Mouse (Mus musculus): ENCODE results near the gene Zmat1. TPM values are rescaled to one million over a fixed set of nuclear protein-coding genes. Genes with fewer than 3 reads are reported as not detected.

Zmat1 gene
- total and polyA plus RNA-seq, 2 experiments from 2014 or later = 3.0 to 6.9 TPM

- 91% methylated on average over 19 of the region's 19 CpGs for WGBS
- H3K9ac ChIP-seq = 0 out of 2 replicates have a peak within 1 kb of the TSS, but pooled peaks have one; percentile 22
These were observed 44.5 kb downstream of the Zmat1 start, which contains the start of gene Nxf2 for GRCm38 (mm10) chrX:134964546-134964945. TSS of gene Nxf2 (minus strand) at chrX:134964754.

GRCm38 (mm10) chrX:134963305-134964094 is 45.5 kb downstream of the Zmat1 start:
- Histone ChIP-seq H3K4me1 (ENCODE audit: insufficient read depth) (no peaks in the 10 kb centered on the region), H3K27ac (ENCODE audit: low read depth, low read length) (no peak overlapping the region), H3K36me3 (ENCODE audit: insufficient read depth) (no peaks in the 10 kb centered on the region), H3K9ac (0 out of 2 replicates have a peak overlapping the region, but pooled peaks have one; percentile 22), H3K4me3 (ENCODE audit: low read depth, low read length) (peak overlapping the region; percentile 38), H3K9me3 (ENCODE audit: low read length) (no peaks in the 10 kb centered on the region), H3K4me2 (ENCODE audit: low read depth) (peak overlapping the region; percentile 44), H3K27me3 (ENCODE audit: insufficient read depth, low read length) (no peaks in the 10 kb centered on the region; the same call in 1 of the 2 replicates)
- DNase-seq = peak; percentile 81
- 64% methylated on average over 39 of the region's 53 CpGs for WGBS
- peak; percentile 97 for ATAC-seq
- no peak for TF ChIP-seq CTCF (IDR thresholded peaks at IDR 0.05; ENCODE audit: low read depth)

More at GRCm38 (mm10) chrX:134964546-134964945, 44.5 kb downstream of the Zmat1 start, which contains the start of gene Nxf2:
- no peaks in the 10 kb centered on the region; the same call in 1 of the 2 replicates for H3K27me3 ChIP-seq (ENCODE audit: insufficient read depth, low read length)
- no peaks in the 10 kb centered on the region for H3K36me3 ChIP-seq (ENCODE audit: insufficient read depth)
- H3K4me1 ChIP-seq (ENCODE audit: insufficient read depth) = no peaks in the 10 kb centered on the region
- ATAC-seq = no peak
- no peak within 1 kb of the TSS for H3K27ac ChIP-seq (ENCODE audit: low read depth, low read length)
- no peaks in the 10 kb centered on the region for H3K9me3 ChIP-seq (ENCODE audit: low read length)
- peak within 1 kb of the TSS; percentile 38 for H3K4me3 ChIP-seq (ENCODE audit: low read depth, low read length)
- peak within 1 kb of the TSS; percentile 44 for H3K4me2 ChIP-seq (ENCODE audit: low read depth)
- TF ChIP-seq CTCF (IDR thresholded peaks at IDR 0.05; ENCODE audit: low read depth) = no peak
- DNase-seq = no peak

- Histone ChIP-seq H3K9me3 (ENCODE audit: low read length) (no peaks in the 10 kb centered on the region), H3K27ac (ENCODE audit: low read depth, low read length) (no peak overlapping the region), H3K4me3 (ENCODE audit: low read depth, low read length) (no peak overlapping the region), H3K9ac (no peak overlapping the region), H3K4me1 (ENCODE audit: insufficient read depth) (no peaks in the 10 kb centered on the region), H3K4me2 (ENCODE audit: low read depth) (no peak overlapping the region), H3K27me3 (ENCODE audit: insufficient read depth, low read length) (no peaks in the 10 kb centered on the region), H3K36me3 (ENCODE audit: insufficient read depth) (no peaks in the 10 kb centered on the region)
- ATAC-seq = peak; percentile 38; the same call in 1 of the 2 replicates
- WGBS = 39% methylated on average over 5 of the region's 5 CpGs
- TF ChIP-seq CTCF (IDR thresholded peaks at IDR 0.05; ENCODE audit: low read depth) = peak; percentile 73
- peak; percentile 76 for DNase-seq
These were observed 78.6 kb downstream of the Zmat1 start for GRCm38 (mm10) chrX:134930361-134930760.

- H3K9me3 ChIP-seq (ENCODE audit: low read length) = no peaks in the 10 kb centered on the region
- H3K27ac ChIP-seq (ENCODE audit: low read depth, low read length) = no peak overlapping the region
- H3K36me3 ChIP-seq (ENCODE audit: insufficient read depth) = no peaks in the 10 kb centered on the region
- TF ChIP-seq CTCF (IDR thresholded peaks at IDR 0.05; ENCODE audit: low read depth) = no peak
- no peaks in the 10 kb centered on the region for H3K4me1 ChIP-seq (ENCODE audit: insufficient read depth)
- H3K4me3 ChIP-seq (ENCODE audit: low read depth, low read length) = no peak overlapping the region
- WGBS = 76% methylated on average over 5 of the region's 5 CpGs
- ATAC-seq (no peak), DNase-seq (no peak)
- H3K9ac ChIP-seq = no peak overlapping the region
- H3K27me3 ChIP-seq (ENCODE audit: insufficient read depth, low read length) = no peaks in the 10 kb centered on the region
- no peak overlapping the region for H3K4me2 ChIP-seq (ENCODE audit: low read depth)
These were observed 79.1 kb downstream of the Zmat1 start for GRCm38 (mm10) chrX:134929927-134930326.

GRCm38 (mm10) chrX:134925058-134925457 is 84.0 kb downstream of the Zmat1 start:
- Histone ChIP-seq H3K36me3 (ENCODE audit: insufficient read depth) (no peaks in the 10 kb centered on the region), H3K9ac (no peak overlapping the region), H3K4me3 (ENCODE audit: low read depth, low read length) (no peak overlapping the region), H3K4me1 (ENCODE audit: insufficient read depth) (no peaks in the 10 kb centered on the region), H3K27ac (ENCODE audit: low read depth, low read length) (no peak overlapping the region), H3K27me3 (ENCODE audit: insufficient read depth, low read length) (no peaks in the 10 kb centered on the region), H3K9me3 (ENCODE audit: low read length) (no peaks in the 10 kb centered on the region), H3K4me2 (ENCODE audit: low read depth) (no peak overlapping the region)
- ATAC-seq = no peak; the same call in 1 of the 2 replicates
- DNase-seq = peak; percentile 66
- peak; percentile 60 for TF ChIP-seq CTCF (IDR thresholded peaks at IDR 0.05; ENCODE audit: low read depth)

GRCm38 (mm10) chrX:134923675-134924424 is 85.2 kb downstream of the Zmat1 start:
- DNase-seq (peak; percentile 6), ATAC-seq (0 out of 2 replicates have a peak, but pooled peaks have one; percentile 32)
- H3K4me1 ChIP-seq (ENCODE audit: insufficient read depth) = no peaks in the 10 kb centered on the region
- H3K4me2 ChIP-seq (ENCODE audit: low read depth) = no peak overlapping the region
- H3K27ac ChIP-seq (ENCODE audit: low read depth, low read length) = no peak overlapping the region
- no peaks in the 10 kb centered on the region for H3K36me3 ChIP-seq (ENCODE audit: insufficient read depth)
- no peaks in the 10 kb centered on the region for H3K9me3 ChIP-seq (ENCODE audit: low read length)
- H3K4me3 ChIP-seq (ENCODE audit: low read depth, low read length) = no peak overlapping the region
- 45% methylated on average over 7 of the region's 7 CpGs for WGBS
- no peaks in the 10 kb centered on the region for H3K27me3 ChIP-seq (ENCODE audit: insufficient read depth, low read length)
- H3K9ac ChIP-seq = no peak overlapping the region
- no peak for TF ChIP-seq CTCF (IDR thresholded peaks at IDR 0.05; ENCODE audit: low read depth)

Other genes with a start within 250 kb of the Zmat1 start
- 104 and 128 TPM in 2 replicates for gene Armcx2, start 200.0 kb downstream of the Zmat1 start, total RNA-seq (2014; rRNA removed)
- 57.4 and 70.4 TPM in 2 replicates for gene Armcx2, start 200.0 kb downstream of the Zmat1 start, polyA plus RNA-seq (2015; fragmentation: Nextera tagmentation; extraction: Ambion mirVana)
- gene Nxf2, start 44.5 kb downstream of the Zmat1 start, total RNA-seq (2014; rRNA removed) = 0.15 and 0.24 TPM in 2 replicates
- gene Nxf2, start 44.5 kb downstream of the Zmat1 start, polyA plus RNA-seq (2015; fragmentation: Nextera tagmentation; extraction: Ambion mirVana) = 0.13 and 0.28 TPM in 2 replicates
- gene Gm15023, start 168.4 kb upstream of the Zmat1 start, total RNA-seq (2014; rRNA removed) = not detected in 2 replicates
- gene Gm15023, start 168.4 kb upstream of the Zmat1 start, polyA plus RNA-seq (2015; fragmentation: Nextera tagmentation; extraction: Ambion mirVana) = not detected in 2 replicates
- gene Tceal6, start 201.5 kb upstream of the Zmat1 start, total RNA-seq (2014; rRNA removed) = 19.9 and 21.2 TPM in 2 replicates
- gene Tceal6, start 201.5 kb upstream of the Zmat1 start, polyA plus RNA-seq (2015; fragmentation: Nextera tagmentation; extraction: Ambion mirVana) = 46.1 and 57.9 TPM in 2 replicates

Data from forebrain, postnatal 0 days (tissue).